Mouse (Mus musculus) 416B (cell line): ENCODE results near the gene Hpn.
A peak's percentile ranks its signal among the peaks of the same experiment; 100 is the strongest.

ENCODE experiments used
- DNase-seq: peaks from one replicate; pipeline ENCODE4 v3.0.0; 2011; ENCODE audit warnings: low read depth

Gene Hpn

DNA sequence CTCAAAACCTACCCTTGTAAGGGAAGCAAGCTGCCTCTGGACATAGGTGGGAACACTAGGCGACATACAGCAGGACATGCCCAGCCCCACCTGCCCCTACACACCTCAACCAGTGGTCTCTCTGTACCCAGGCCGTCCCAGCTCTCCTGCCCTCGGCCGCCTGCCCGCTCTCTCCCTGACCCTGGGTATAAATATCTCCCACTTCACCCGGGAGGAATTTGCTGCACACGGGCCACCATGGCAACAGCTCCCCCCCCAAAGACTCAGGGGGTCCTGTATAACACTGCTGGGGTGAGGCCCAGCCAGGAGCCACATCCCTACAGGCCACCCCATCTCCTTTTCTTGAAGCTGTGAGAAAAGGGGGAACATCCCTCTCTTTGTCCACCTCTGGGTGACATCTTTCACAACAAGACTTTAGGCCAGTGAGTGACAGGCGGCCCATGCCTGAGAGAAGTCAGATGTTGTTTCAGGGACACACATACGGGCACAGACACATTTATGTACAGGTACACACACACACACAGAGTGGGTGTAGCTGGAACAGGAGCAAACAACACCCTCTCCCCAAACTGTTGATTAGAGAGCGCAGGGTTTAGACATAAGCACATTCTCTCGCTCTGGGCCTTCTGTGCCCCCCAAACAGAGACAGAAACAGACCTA lies 60.3 kb downstream of the Hpn start:
- DNase-seq = no peak

DNA sequence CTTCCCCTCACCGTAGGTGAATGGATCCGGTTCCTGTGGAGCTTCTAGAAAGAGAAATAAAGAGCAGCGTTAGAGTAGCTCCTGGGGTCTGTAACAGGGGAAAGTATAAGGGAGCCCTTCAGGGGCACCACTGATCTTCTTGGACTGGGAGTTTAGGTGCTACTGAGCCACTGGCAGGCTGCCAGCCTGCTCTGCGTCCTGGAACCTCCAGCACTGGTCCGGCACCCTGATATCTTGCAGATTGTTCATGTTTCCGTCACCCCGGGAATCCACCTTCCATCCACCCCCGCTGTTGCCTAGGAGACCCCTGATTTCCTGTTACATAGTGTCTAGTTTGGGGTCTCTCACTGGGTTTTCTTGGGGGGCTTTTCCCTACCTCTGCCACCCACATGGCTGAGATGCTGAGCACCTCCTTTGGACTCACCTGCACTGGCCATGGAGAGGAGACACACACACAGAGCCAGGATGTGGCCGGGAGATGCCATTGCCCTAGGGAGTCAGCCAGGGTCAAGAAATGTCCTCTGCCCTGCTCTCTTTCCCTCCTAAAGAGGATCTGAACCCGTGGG lies 61.1 kb downstream of the Hpn start:
- no peak for DNase-seq

DNA sequence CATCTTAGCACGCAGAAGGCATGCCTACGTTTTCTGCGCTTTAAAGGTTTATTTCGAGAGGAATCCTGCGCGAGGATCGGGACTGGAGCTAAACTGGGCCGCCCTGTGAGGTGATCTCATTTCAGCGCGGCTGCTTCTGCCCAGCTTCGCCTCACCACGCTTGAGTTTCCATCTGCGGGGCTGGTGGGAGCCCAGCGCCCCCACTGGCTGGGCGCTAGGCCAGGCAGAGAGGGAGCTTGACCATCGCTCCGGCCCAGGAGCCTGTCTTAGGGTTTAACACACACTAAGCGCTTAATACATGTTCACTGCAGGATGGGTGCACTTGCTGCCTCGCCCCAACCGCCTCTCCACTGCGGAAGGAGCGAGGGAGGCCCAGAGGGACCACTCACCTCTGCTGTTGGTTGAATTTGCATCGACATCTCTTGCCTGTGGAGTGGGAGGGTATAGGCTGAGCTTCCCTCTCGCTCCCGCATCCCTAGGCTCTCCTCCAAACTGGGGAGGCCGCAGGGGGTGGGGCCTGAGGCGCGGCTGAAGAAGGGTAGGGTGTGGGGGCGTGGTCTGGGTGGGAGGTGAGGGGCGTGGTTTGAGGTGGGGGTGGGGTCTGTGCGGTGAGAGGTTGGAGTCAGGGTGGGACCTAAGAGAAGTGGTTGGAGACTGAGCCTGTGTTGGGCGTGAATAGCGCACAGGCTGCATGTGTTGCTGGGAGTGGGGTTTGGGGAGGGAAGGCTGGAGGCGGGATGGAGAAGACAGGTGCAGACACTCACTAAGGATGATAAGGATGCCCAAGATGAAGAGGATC lies 62.3 kb downstream of the Hpn start:
- DNase-seq = no peak

DNA sequence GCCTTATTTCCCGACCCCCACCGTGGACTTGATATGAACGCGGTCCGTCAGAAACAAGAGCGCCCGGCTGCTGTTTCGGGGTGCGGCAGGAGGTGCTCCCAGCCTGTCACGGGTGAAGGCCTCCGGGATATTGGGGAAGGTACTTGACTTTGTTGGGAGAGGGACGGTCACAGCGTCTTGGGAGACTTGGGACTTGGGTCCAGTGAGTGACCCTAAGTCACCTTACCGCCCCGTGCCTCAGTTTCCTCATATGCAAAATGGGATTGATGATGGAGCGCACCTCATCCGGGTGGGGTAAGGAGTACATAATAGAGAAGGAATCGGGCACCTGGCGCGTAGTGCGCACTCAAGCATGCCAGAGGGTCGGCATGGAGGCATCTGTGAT lies 62.8 kb downstream of the Hpn start:
- DNase-seq = no peak

DNA sequence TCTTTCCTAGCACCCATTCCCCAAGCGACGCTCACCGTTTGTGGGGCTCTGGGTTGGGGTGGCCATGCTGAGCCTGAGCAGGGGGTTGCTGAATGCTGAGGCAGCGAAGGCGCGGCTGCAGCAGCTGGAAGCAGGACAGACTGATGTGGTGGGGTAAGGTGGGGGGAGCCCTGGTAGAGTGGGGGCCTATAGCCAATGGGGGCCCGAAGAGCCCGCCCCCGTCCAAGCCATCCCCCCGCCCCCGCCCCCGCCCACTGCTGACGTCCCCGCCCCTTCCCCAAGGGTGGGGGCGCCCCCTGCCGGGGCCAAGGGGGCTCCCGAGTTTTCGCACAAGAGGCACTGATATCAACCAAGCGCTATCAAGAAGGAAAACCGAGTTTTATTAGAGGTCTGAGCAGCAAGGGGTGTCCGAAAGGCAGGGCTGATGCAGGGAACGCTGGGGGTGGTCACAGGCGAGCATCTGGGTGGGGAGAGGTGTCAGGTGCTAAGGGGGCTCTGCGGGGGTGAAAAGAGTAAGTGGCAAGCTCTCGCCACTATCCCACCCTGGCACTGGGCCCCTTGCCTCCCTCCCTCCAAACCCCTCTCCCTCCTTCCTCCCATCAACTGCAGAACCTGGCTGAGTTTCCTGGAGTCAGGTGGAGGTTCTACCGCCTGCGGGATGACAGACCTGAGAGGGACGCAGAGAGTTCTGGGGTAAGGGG lies 63.6 kb downstream of the Hpn start, which contains the start of gene Fxyd7:
Gene Fxyd7, minus strand, starts transcription at position 147 of the 701 bp plus-strand sequence.
- no peak for DNase-seq

DNA sequence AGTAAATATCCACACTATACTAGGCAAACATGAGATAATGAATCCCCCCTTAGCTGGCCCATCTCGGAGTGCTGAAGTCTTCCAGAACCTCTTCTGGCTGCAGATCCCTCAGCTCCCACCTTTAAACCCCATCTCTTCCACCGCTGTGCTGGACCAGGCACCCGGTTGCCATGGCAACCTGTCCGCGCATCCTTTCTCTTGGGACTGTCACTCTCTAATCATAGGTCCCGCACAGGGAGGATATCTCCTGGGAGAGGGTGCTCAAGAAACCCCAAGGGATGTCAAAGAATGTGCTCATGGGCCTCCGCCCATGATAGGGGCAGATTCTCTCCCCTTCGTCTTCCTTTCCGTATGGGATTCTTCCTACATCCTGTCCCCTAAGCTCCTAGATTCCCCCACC lies 64.2 kb downstream of the Hpn start:
- DNase-seq = no peak

DNA sequence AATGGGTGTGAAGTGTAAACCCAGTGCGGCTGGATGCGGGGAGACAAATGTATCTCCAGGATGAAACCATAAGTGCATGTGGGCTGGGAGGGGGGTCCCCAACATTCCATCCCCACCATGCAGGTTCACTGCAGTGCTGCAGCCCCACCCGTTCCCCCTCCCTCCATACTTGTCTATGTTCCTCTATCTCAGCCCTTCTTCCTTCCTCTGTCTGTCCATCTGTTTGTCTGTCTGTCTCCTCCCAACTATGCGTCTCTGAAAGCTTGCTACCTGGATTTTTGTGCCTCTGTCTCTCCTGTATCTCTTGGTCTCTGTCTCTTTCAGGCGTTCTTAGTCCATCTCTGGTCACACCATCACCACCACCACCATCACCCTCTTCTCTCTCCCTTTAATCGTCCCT lies 64.6 kb downstream of the Hpn start:
- DNase-seq = no peak

DNA sequence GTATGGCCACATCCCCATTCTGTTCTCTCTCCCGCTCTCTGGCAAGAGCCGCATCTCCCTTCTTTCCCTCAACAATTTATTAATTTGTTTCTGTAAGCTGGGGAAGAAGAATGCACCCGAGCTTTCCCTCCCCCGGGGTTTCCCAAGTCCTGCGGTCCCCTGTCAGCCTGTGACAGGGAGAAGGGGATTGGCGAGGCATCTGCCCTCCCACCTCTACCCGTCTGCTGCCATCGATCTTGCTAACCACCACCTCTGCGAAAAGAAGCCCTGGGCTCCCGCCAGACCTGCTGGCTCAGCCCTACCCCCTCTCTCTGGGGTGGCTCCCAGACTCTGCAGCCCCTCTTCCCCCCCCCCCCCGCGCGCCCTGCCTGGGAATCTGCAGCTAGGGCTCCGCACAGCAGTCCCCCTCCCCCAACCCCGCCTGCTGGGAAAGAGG lies 65.2 kb downstream of the Hpn start:
- no peak for DNase-seq

DNA sequence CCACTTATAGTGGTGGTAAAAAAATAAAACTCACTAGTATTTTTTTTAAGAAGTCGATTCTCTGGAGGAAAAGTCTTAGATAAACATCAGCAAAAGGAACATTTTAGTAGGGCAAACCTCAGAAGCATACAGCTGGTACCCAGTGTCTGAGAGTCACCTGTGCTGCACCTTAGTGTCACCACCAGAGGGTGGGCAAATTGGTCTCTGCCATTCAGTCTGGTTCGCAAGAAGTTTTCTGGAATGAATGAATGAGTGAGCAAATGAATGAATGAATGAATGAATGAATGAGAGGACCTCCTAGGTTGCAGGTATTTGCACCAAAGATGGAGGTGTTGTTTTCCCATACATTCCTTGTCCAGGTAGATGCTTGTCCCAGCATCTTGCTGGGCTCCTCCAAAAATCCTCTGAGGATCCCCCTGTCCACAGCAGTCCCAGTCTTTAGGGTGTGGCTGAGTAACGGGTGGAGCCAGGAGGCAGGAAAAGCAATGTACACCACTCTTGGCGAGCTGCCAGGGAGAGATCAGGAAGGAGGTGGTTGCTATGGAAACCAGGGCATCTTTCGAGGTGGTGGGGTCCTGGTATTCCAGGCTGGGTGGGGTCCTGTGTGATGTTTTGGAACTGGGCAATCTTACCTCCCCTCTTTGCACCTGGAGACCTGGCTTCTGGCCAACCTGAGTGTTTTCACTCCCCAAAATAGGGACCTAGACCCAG lies 65.8 kb downstream of the Hpn start:
- peak; percentile 51 for DNase-seq
